Mouse (Mus musculus) testis, adult 2 months (tissue): Measurements from ENCODE around the gene Tnrc6b.

Source experiments
- CTCF ChIP-seq: fragments of 200-500 bp; IDR thresholded peaks from 2 replicates; pipeline ENCODE4 v1.5.1; 2012; ENCODE audit warnings: low read depth, mild to moderate bottlenecking, inconsistent platforms, low read length, moderate library complexity; ENCODE audit not compliant: control insufficient read depth, insufficient read depth, insufficient replicate concordance
- POLR2A ChIP-seq: fragments of 200-500 bp; IDR thresholded peaks from 2 replicates; pipeline ENCODE4 v1.6.1; 2012; ENCODE audit warnings: low read depth, mild to moderate bottlenecking, inconsistent platforms, low read length, moderate library complexity; ENCODE audit not compliant: control insufficient read depth

DNA sequence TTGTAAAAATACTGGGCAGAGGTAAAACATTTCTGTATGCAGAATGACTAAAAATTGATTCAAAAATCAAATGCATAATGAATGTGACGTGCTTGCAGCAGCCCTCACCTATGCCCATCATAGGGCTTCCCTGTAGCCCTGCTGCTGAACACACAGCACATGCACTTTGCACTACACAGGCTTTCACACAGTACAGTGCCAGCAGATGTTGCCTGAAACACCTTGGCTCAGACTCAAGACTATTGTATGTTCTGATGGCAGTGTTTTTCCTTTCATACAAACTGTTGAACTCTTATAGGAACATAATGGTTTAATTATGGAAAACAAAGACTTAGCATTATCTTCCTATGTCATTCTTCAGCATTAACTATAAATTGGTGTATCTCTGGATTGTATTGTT is 84.0 kb downstream of the Tnrc6b start:
- TF ChIP-seq CTCF (no peak), POLR2A (no peak)
